13 mouse cellular contexts compared by ENCODE assay signal in the genomic region with DNA sequence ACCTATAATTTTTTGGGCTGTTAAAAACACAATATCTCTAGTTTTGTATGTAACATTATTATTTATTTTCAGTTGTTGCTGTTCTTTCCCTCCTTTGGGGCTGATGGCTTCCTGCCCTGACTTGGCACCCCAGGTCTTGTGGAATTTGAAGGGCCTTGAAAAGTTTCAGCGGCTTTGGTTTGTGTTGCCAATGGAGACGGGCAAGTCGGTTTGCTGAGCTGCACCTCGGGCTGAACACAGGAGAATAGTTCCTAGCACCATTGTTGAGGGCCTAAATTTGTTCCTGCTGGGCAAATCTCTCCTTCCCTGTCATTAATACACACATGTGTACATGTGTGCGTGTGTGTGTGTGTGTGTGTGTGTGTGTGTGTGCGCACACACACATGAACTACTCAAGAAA. TPM values are rescaled to one million over a fixed set of nuclear protein-coding genes. Genes with fewer than 3 reads are reported as not detected.
DNase-seq lines count a peak whose midpoint lies in the region; ATAC-seq lines count a peak whose summit lies in the region.
"Had no signal": no experiment of that assay in that cellular context is flagged by ENCODE, and none has a peak within 500 bp of the region (broad histone marks: within the 10 kb centered on the region; RNA-seq: fewer than 3 reads in every experiment).

No protein-coding gene starts in this region.

- no peak overlapping the region for H3K4me2 ChIP-seq in hindbrain, embryonic 11.5 days (replicated peaks; ENCODE audit: low read depth, low read length)
- H3K4me2 ChIP-seq in hindbrain, embryonic 16.5 days (ENCODE audit: low read length), result no peak overlapping the region
- no peak overlapping the region for H3K4me2 ChIP-seq in lung, embryonic 16.5 days (ENCODE audit: low read depth, low read length)

- H3K36me3 ChIP-seq in hindbrain, embryonic 11.5 days (ENCODE audit: control insufficient read depth, insufficient read depth, low read length), result no peaks in the 10 kb centered on the region
- H3K36me3 ChIP-seq in hindbrain, embryonic 16.5 days (ENCODE audit: control insufficient read depth, insufficient read depth, low read length), result no peaks in the 10 kb centered on the region
- H3K36me3 ChIP-seq in lung, embryonic 16.5 days (ENCODE audit: control insufficient read depth, insufficient read depth, low read length), result no peaks in the 10 kb centered on the region

- H3K9me3 ChIP-seq in hindbrain, embryonic 11.5 days (ENCODE audit: control insufficient read depth, low read length), result no peaks in the 10 kb centered on the region
- H3K9me3 ChIP-seq in hindbrain, embryonic 16.5 days (ENCODE audit: control insufficient read depth, low read length), result no peaks in the 10 kb centered on the region
- no peaks in the 10 kb centered on the region for H3K9me3 ChIP-seq in lung, embryonic 16.5 days (ENCODE audit: control insufficient read depth, low read length)

- no peak overlapping the region for H3K4me3 ChIP-seq in hindbrain, embryonic 11.5 days (ENCODE audit: low read depth, low read length)
- no peak overlapping the region for H3K4me3 ChIP-seq in hindbrain, embryonic 16.5 days (ENCODE audit: low read length)
- H3K4me3 ChIP-seq in lung, embryonic 16.5 days (ENCODE audit: low read length), result no peak overlapping the region
- H3K4me3 ChIP-seq: heart, adult 2 months had no signal

- peaks cover 6% of the 10 kb centered on the region; the same call in 1 of the 2 replicates for H3K4me1 ChIP-seq in hindbrain, embryonic 11.5 days (replicated peaks; ENCODE audit: control insufficient read depth, insufficient read depth, low read length)
- H3K4me1 ChIP-seq in hindbrain, embryonic 16.5 days (ENCODE audit: control insufficient read depth, insufficient read depth, low read depth, low read length), result peaks cover 3% of the 10 kb centered on the region
- peaks cover 6% of the 10 kb centered on the region for H3K4me1 ChIP-seq in lung, embryonic 16.5 days (replicated peaks; ENCODE audit: control insufficient read depth, insufficient read depth, low read length)

- DNase-seq in hindbrain, embryonic 11.5 days (ENCODE audit: low spot score), result peak; percentile 44
- peak; percentile 59 for DNase-seq in R1 (ENCODE audit: low read depth, low spot score)
- peak; percentile 8 for DNase-seq in adrenal gland, postnatal 25 days
- DNase-seq in frontal cortex, postnatal 36 days (ENCODE audit: low spot score in 2 of 2), result no peak
- no peak for DNase-seq in layer of hippocampus, postnatal 36 days
- no peak for DNase-seq in spleen, postnatal 14 days (ENCODE audit: low spot score in 2 of 2)
- DNase-seq: cerebellum, postnatal 14 days; right cerebral cortex, postnatal 25 days had no signal

- H3K27ac ChIP-seq in hindbrain, embryonic 11.5 days (ENCODE audit: low read depth, low read length), result peak overlapping the region; percentile 51; the same call in 1 of the 2 replicates
- H3K27ac ChIP-seq in hindbrain, embryonic 16.5 days (ENCODE audit: low read depth, low read length), result no peak overlapping the region
- H3K27ac ChIP-seq in lung, embryonic 16.5 days (ENCODE audit: low read length), result peak overlapping the region; percentile 38; the same call in 1 of the 2 replicates
- H3K27ac ChIP-seq: heart, adult 2 months; stomach, postnatal 0 days had no signal

- H3K27me3 ChIP-seq in hindbrain, embryonic 11.5 days (ENCODE audit: control insufficient read depth, insufficient read depth, low read length), result no peaks in the 10 kb centered on the region
- H3K27me3 ChIP-seq in hindbrain, embryonic 16.5 days (replicated peaks; ENCODE audit: control insufficient read depth, insufficient read depth, low read length), result peaks cover 2% of the 10 kb centered on the region; the same call in 1 of the 2 replicates
- H3K27me3 ChIP-seq in lung, embryonic 16.5 days (ENCODE audit: control insufficient read depth, insufficient read depth, low read depth, low read length), result no peaks in the 10 kb centered on the region

- 37% methylated on average over 6 of the region's 6 CpGs for WGBS in hindbrain, embryonic 11.5 days
- WGBS in hindbrain, embryonic 16.5 days, result 32% methylated on average over 6 of the region's 6 CpGs
- WGBS in lung, embryonic 16.5 days, result 51% methylated on average over 6 of the region's 6 CpGs

- H3K9ac ChIP-seq in hindbrain, embryonic 11.5 days (ENCODE audit: low read depth, low read length), result no peak overlapping the region
- H3K9ac ChIP-seq in hindbrain, embryonic 16.5 days (ENCODE audit: low read depth, low read length), result no peak overlapping the region
- no peak overlapping the region for H3K9ac ChIP-seq in lung, embryonic 16.5 days (ENCODE audit: low read length)

- ATAC-seq in hindbrain, embryonic 11.5 days (ENCODE audit: low FRiP score), result no peak
- no peak for ATAC-seq in hindbrain, embryonic 16.5 days
- 0 out of 2 replicates have a peak, but pooled peaks have one; percentile 61 for ATAC-seq in lung, embryonic 16.5 days (ENCODE audit: low read depth)
- ATAC-seq: Patski had no signal

RNA-seq across cellular contexts. Expression of a gene that starts 49.2 kb away (rescaled TPM):
- 0.69 and 0.71 TPM in 2 replicates for polyA plus RNA-seq in hindbrain, embryonic 11.5 days (2014; fragmentation: Nextera tagmentation; extraction: Ambion mirVana)
- 0.66 and 0.84 TPM in 2 replicates for polyA plus RNA-seq in hindbrain, embryonic 16.5 days (2015; fragmentation: Nextera tagmentation; extraction: Ambion mirVana)
- total RNA-seq in adrenal gland, postnatal 25 days (2021), result not detected in 2 replicates
- 0.10 and 0.16 TPM in 2 replicates for polyA plus RNA-seq in lung, embryonic 16.5 days (2015; fragmentation: Nextera tagmentation; extraction: Ambion mirVana)
- under 1 TPM; 0.13 to 0.15 TPM for total RNA-seq in layer of hippocampus, postnatal 36 days (2021)
- total RNA-seq: heart, adult 2 months had no signal
- polyA plus RNA-seq: Patski; stomach, postnatal 0 days had no signal

Comparison
In these comparisons a context has a peak if more than half of its experiments do, and no peak if none do; other contexts are left out.
1. DNase-seq: peak in hindbrain, embryonic 11.5 days (single experiment), R1 (single experiment) and adrenal gland, postnatal 25 days (single experiment); none in frontal cortex, postnatal 36 days (0 of 2), layer of hippocampus, postnatal 36 days (0 of 2) and spleen, postnatal 14 days (0 of 2).